Mouse (Mus musculus): ENCODE measurements around the gene Dusp16.

Dusp16 gene

GRCm38 (mm10) chr6:134792141-134793045 is at the start of gene Dusp16:
TSS of gene Dusp16 (minus strand) at chr6:134792625.
- in situ Hi-C loops (cut with MboI; ENCODE audit: unreplicated experiment in 2 of 2) = no loop called here

- in situ Hi-C loops (cut with MboI; ENCODE audit: unreplicated experiment in 2 of 2) = loop anchor here in 1 of 2 experiments (25.0 kb wide), 1 partner anchor 803 kb away; the partner anchor contains the start of gene Etv6
Observed at GRCm38 (mm10) chr6:134840346-134840745, 47.9 kb upstream of the Dusp16 start.

DNA sequence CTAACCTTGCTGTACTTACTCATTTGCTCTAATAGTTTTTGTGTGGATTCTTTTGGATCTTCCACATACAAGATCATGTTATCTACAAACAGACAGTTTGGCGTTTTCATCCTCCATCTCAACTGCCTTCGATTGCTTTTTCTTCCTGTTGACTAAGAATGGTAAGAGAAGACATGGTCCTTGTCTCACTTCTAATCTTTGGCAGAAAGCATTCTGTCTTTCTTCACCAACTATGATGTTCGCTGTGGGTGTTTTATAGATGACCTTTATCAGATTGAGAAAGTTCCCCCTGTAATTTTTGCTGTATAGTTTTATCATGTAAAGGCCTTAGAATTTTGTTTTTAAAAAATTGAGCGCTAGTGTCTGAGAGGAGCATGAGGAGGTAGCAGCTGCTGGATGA is 45.7 kb upstream of the Dusp16 start:
- in situ Hi-C loops (cut with MboI; ENCODE audit: unreplicated experiment in 2 of 2) = loop anchor here in 1 of 2 experiments (25.0 kb wide), 1 partner anchor 801 kb away; the partner anchor contains the start of gene Etv6

DNA sequence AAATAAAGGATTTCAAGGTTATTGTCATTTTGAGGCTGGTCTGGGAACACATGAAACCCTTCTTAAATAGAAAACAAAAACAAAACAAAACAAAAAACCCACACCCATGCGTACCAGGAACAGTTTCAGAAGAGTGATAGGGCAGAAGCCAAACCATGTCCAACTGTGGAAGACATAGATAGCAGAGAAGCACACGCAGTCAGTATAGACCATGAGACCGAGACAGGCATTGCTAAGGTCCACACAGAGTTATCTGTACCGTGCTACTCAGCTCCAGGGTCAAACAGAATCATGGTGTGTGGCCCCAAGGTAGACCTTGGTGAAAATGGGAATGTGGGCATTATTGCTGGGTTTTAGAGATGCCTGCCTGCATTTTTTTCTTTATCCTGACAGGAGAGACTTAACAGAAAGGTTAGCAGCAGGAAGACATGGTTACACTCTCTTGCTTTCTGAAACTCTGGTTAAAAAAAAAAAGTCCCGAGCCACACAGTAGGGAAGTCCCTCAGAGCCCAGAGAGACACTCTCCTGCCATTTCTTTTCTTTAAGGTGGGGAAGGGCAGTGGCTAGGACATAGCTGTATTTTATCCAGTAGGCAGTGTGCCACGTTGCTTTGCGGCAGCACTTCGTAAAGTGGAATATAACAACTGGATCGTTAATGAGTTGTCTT is 42.3 kb upstream of the Dusp16 start:
- in situ Hi-C loops (cut with MboI; ENCODE audit: unreplicated experiment in 2 of 2) = loop anchor here in 1 of 2 experiments (25.0 kb wide), 1 partner anchor 797 kb away; the partner anchor contains the start of gene Etv6

DNA sequence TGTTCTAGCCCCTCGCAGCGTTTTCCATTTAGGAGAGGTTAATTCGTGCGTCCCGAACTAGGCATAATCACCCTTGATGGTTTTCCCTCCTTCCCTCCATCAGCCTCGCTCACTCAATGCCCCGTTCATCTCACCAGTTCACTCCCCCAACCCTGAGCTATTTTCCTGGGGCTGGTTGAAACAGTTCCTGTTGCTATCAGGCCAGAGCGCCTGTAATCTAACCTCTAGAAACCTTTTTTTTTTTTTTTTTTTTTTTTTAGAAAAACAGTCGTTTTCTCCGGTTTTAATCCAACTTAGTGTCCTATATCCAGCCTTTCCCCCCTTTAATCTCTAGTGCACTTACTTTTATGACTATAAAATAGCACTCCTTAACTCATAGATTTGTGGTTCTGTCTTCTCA is 38.4 kb upstream of the Dusp16 start:
- in situ Hi-C loops (cut with MboI; ENCODE audit: unreplicated experiment in 2 of 2) = loop anchor here in 1 of 2 experiments (25.0 kb wide), 1 partner anchor 793 kb away; the partner anchor contains the start of gene Etv6

DNA sequence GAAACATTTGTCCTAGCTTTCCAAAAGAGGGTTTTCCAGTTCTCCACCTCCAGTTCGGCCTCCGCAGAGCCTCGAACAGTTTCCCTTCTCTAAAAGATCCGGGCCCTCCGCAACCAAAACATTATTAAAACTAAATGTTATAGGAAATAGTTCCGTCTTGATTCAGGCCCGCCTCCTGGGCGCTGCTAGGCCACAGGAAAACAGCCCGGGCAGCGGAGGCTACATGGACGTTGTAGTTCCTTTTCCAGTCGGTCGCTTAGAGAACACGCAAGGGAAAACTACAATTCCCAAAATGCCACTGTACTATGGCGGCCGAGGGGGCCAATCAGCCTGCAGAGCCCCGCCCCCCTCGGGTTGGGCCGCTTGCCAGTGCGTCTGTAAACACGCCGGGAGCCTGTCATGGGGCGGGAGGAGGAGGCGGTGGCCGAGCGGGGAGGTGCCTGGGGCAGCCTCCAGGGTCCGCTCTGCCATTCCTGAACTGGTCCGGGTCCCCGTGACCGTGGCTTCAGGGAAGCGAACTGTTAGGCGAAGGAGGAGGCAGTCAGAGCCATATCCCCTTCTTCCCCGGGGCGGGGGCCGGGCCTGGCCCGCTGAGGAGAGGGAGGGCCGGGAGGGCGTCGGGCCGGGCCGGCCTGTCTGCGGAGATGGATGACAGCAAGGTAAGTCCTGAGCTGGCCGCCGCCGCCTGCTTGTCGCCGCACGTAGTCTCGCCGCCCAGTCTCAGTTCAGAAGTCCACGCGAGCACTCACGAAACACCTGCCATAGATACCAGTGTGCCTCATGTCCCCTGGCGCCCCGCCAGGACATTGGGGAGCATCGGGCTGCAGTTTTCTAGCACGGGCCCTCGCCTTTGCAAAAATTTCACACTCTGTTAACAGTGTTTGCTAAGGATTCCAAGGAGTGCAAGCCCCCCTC is 37.6 kb upstream of the Dusp16 start, which contains the start of gene Crebl2:
Gene Crebl2, plus strand, starts transcription at position 369 of the 915 bp plus-strand sequence.
- in situ Hi-C loops (cut with MboI; ENCODE audit: unreplicated experiment in 2 of 2) = loop anchor here (5.0 to 25.0 kb wide), 2 partner anchors 168 to 793 kb away; partner anchors contain the start of gene Etv6 (in 1 of the 2)

- in situ Hi-C loops (cut with MboI; ENCODE audit: unreplicated experiment in 2 of 2) = no loop called here
Observed at GRCm38 (mm10) chr6:134822844-134823243, 30.4 kb upstream of the Dusp16 start.

DNA sequence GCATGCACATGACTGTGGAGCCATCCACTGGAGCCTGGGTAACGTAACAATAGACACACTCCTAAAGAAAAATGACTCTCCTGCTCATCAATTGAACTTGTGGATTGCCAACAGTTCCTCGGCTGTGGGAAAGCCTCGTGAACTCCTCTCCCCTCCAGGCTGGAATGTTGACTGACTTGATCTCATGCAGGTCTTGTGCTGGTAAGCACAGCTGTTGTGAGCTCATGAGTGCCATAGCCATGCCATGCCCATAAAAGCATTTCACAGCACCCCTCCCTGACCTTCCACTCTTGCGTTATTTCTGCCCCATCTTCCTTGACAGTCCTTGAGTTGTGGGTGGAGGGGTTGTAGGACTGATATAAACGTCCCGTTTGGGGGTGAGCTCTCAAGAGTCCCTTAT is 28.0 kb upstream of the Dusp16 start:
- in situ Hi-C loops (cut with MboI; ENCODE audit: unreplicated experiment in 2 of 2) = no loop called here

DNA sequence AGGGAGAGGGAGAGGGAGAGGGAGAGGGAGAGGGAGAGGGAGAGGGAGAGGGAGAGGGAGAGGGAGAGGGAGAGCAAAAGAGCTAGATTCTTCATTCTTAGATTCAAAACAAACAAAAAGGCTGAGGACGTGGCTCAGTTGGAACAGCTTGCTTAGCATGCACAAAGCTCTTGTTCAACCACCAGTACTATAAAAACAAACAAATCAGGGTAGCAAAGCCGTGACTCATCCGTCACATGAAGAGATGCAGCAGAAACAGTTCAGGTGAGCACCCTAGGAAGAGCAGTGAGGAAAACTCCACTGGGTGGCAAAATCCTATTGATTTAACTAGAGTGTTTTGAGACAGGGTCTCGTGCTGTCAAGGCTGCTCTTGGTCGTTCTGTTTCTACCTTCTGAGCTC is 27.3 kb upstream of the Dusp16 start:
- in situ Hi-C loops (cut with MboI; ENCODE audit: unreplicated experiment in 2 of 2) = no loop called here

- in situ Hi-C loops (cut with MboI; ENCODE audit: unreplicated experiment in 2 of 2) = no loop called here
Observed at GRCm38 (mm10) chr6:134817051-134817928, 24.9 kb upstream of the Dusp16 start.

DNA sequence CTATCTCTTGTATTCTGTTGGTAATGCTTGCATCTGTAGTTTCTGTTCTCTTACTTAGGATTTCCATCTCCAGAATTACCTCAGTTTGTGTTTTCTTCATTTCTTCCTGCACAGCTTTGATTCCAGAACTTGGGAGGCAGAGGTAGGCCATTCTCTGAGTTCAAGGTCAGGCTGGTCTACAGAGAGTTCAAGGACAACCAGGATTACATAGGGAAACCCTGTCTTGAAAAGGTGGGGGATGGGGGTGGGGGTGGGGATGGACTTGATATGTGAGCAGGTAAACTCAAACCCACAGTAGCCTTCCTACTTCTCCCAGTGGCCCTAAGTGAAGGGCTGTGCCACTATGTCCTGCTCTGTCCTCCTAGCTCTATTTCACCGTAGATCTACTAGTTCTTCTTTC is 20.6 kb upstream of the Dusp16 start:
- in situ Hi-C loops (cut with MboI; ENCODE audit: unreplicated experiment in 2 of 2) = no loop called here

GRCm38 (mm10) chr6:134807794-134808193 is 15.4 kb upstream of the Dusp16 start:
- in situ Hi-C loops (cut with MboI; ENCODE audit: unreplicated experiment in 2 of 2) = loop anchor here (10.0 kb wide), 2 partner anchors 143 to 243 kb away; partner anchors contain the start of gene Lrp6 (in 1 of the 2)

GRCm38 (mm10) chr6:134807091-134807490 is 14.7 kb upstream of the Dusp16 start:
- in situ Hi-C loops (cut with MboI; ENCODE audit: unreplicated experiment in 2 of 2) = loop anchor here (10.0 kb wide), 2 partner anchors 142 to 242 kb away; partner anchors contain the start of gene Lrp6 (in 1 of the 2)

- in situ Hi-C loops (cut with MboI; ENCODE audit: unreplicated experiment in 2 of 2) = loop anchor here (10.0 kb wide), 2 partner anchors 141 to 241 kb away; partner anchors contain the start of gene Lrp6 (in 1 of the 2)
Observed at GRCm38 (mm10) chr6:134806130-134806529, 13.7 kb upstream of the Dusp16 start.

GRCm38 (mm10) chr6:134804736-134805277 is 12.4 kb upstream of the Dusp16 start:
- in situ Hi-C loops (cut with MboI; ENCODE audit: unreplicated experiment in 2 of 2) = loop anchor here (10.0 kb wide), 2 partner anchors 140 to 240 kb away; partner anchors contain the start of gene Lrp6 (in 1 of the 2)

- in situ Hi-C loops (cut with MboI; ENCODE audit: unreplicated experiment in 2 of 2) = loop anchor here (10.0 kb wide), 2 partner anchors 138 to 238 kb away; partner anchors contain the start of gene Lrp6 (in 1 of the 2)
Observed at GRCm38 (mm10) chr6:134802641-134803043, 10.2 kb upstream of the Dusp16 start.

DNA sequence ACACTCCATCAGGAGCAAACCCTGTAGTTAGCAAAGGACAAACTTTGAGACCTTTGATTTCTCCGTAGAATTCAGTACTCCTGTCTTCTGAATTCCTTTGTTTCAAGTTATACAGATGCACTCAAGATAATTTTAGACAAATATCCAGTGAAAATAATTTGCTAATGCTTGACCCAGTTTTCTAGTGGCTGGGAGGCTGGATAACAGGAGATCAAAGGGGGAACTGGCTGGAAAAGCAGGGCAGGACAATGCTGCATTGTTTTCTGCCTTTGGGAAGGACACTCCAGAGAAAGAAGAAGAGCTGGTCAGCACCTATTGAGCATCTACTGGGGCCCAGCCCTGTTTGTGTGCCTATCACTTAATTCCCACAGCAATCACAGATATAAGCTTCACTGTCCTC is 9.1 kb upstream of the Dusp16 start:
- in situ Hi-C loops (cut with MboI; ENCODE audit: unreplicated experiment in 2 of 2) = loop anchor here (10.0 kb wide), 2 partner anchors 137 to 237 kb away; partner anchors contain the start of gene Lrp6 (in 1 of the 2)

DNA sequence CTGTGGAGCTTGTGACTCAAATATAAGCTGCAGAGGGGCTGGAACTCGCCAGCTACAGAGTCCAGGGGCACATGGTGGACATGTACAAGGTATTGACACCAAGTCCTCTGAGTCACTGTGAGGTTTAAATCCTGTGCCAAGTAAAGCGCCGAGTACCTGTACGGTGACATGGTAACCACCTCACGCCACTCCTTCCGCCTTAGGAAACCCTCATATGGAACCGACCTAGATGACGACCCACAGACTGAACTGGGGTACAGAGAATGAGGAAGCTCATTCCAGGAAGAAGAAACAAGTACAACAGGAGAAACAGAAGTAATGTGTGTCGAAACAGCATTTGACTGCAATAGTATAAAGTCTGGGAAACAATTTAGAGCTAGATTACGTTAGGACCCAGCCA is 3.9 kb upstream of the Dusp16 start:
- in situ Hi-C loops (cut with MboI; ENCODE audit: unreplicated experiment in 2 of 2) = no loop called here
